Mouse (Mus musculus): ENCODE data around the gene 1700029H14Rik. TPM values are rescaled to one million over a fixed set of nuclear protein-coding genes. Genes with fewer than 3 reads are reported as not detected.

The 1700029H14Rik gene
- polyA plus RNA-seq, 1 experiment from 2014 or later: not detected

DNA sequence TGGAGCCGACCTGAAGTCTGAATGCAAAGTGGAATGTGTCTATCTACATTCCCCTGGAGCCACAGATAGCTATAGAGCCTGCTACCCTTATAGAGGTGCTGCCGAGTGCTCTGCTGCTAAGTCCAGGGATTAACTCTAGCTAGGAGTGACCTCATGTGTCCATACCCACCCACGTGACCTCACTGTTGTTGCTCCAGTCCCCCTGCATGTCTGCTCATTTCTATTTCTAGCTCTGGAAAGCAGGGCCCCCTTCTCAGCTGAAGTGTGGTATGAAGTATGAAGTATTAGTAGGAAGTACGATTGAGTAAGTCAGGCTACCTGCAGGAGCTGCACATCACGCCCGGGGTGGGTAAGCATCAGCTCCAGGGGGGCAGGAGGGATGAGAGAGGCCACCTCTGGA, 35.5 kb upstream of the 1700029H14Rik start:
- ATAC-seq (ENCODE audit: low read depth): no peak
- Histone ChIP-seq H3K36me3 (ENCODE audit: control insufficient read depth, insufficient read depth) (no peaks in the 10 kb centered on the region), H3K27me3 (ENCODE audit: control insufficient read depth, insufficient read depth, low read depth, low read length) (no peaks in the 10 kb centered on the region), H3K4me3 (ENCODE audit: low read depth, low read length) (no peak overlapping the region), H3K4me2 (ENCODE audit: low read depth, low read length) (no peak overlapping the region), H3K27ac (ENCODE audit: low read length) (no peak overlapping the region), H3K4me1 (ENCODE audit: control insufficient read depth, low read depth, low read length) (no peaks in the 10 kb centered on the region; the same call in 1 of the 2 replicates), H3K9me3 (replicated peaks; ENCODE audit: control insufficient read depth, low read length) (no peaks in the 10 kb centered on the region), H3K9ac (ENCODE audit: low read depth, low read length) (no peak overlapping the region)
- 61% methylated on average over 6 of the region's 6 CpGs for WGBS (ENCODE audit: insufficient replicate concordance)

DNA sequence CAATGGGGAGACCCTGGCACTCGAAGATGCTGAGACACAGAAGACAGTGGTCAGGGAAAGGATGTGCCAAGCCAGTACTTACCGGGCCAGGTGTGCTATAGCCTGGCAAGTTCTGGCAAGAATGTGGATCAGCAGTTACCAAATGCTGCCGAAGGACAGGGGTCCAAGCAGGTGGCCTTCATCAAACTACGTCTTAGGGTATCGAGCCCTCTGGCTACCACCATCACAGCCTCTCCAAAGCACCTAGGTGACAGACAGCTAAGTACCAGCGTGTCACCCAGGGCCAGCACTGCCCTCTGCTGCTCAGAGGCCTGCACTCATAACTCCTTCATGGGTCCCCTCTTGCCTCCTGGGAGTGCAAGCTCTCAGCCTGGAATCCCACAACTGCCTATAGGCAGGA, 33.6 kb upstream of the 1700029H14Rik start:
- Histone ChIP-seq H3K27ac (ENCODE audit: low read length) (no peak overlapping the region), H3K4me1 (ENCODE audit: control insufficient read depth, low read depth, low read length) (no peaks in the 10 kb centered on the region; the same call in 1 of the 2 replicates), H3K27me3 (ENCODE audit: control insufficient read depth, insufficient read depth, low read depth, low read length) (no peaks in the 10 kb centered on the region), H3K9ac (ENCODE audit: low read depth, low read length) (no peak overlapping the region), H3K4me3 (ENCODE audit: low read depth, low read length) (no peak overlapping the region), H3K36me3 (ENCODE audit: control insufficient read depth, insufficient read depth) (no peaks in the 10 kb centered on the region), H3K9me3 (replicated peaks; ENCODE audit: control insufficient read depth, low read length) (no peaks in the 10 kb centered on the region), H3K4me2 (ENCODE audit: low read depth, low read length) (no peak overlapping the region)
- ATAC-seq (ENCODE audit: low read depth): no peak
- WGBS (ENCODE audit: insufficient replicate concordance): 72% methylated on average over 6 of the region's 6 CpGs

DNA sequence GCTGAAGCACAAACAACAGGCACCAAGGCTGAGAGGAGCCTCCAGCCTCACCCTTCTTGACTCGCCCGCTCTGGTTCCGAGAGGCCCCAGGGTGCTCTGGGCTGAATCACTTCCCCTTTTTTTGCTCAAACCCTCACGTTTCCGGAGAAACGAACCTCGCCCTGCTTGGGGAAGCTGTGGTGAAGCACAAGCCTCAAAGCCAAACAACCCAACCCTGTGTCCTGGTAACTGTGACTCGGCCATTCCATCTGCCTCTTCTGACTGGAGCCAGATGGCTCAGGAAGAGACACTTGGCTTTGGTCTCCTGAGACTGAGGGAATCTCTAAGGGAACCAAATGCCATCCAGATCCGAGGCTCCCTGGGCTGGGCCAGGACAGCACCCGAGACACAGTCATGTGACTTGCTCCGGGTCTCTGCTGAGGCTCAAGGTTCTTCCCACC, 32.6 kb upstream of the 1700029H14Rik start:
- 18% methylated on average over 11 of the region's 11 CpGs for WGBS (ENCODE audit: insufficient replicate concordance)
- H3K27ac ChIP-seq (ENCODE audit: low read length): peak overlapping the region; percentile 60
- no peak overlapping the region for H3K4me3 ChIP-seq (ENCODE audit: low read depth, low read length)
- no peaks in the 10 kb centered on the region for H3K27me3 ChIP-seq (ENCODE audit: control insufficient read depth, insufficient read depth, low read depth, low read length)
- no peak overlapping the region for H3K9ac ChIP-seq (ENCODE audit: low read depth, low read length)
- ATAC-seq (ENCODE audit: low read depth): peak; percentile 63
- H3K36me3 ChIP-seq (ENCODE audit: control insufficient read depth, insufficient read depth): no peaks in the 10 kb centered on the region
- no peaks in the 10 kb centered on the region for H3K9me3 ChIP-seq (replicated peaks; ENCODE audit: control insufficient read depth, low read length)
- no peaks in the 10 kb centered on the region for H3K4me1 ChIP-seq (ENCODE audit: control insufficient read depth, low read depth, low read length)
- no peak overlapping the region for H3K4me2 ChIP-seq (ENCODE audit: low read depth, low read length)

DNA sequence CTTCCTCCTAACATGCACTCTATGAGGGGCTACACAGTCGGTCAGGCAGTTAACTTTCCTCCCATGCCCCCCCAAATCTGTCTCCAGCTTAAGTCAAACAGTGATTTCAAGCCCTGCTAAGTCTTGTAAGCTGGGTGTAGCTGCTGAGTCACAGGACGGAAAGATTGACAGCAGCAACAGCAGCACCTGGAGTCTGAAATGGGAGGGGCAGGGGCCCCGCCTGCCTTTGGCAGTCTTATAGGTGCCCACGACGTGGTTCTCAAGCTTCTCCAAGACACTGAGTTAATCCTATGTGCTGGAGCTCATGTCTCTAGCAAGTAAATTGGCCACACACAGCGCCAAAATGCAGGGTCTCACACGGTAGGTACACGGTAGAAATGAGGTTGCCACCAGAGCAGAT, 31.1 kb upstream of the 1700029H14Rik start:
- 50% methylated on average over 8 of the region's 8 CpGs for WGBS (ENCODE audit: insufficient replicate concordance)
- Histone ChIP-seq H3K27me3 (ENCODE audit: control insufficient read depth, insufficient read depth, low read depth, low read length) (no peaks in the 10 kb centered on the region), H3K9ac (ENCODE audit: low read depth, low read length) (no peak overlapping the region), H3K27ac (ENCODE audit: low read length) (no peak overlapping the region), H3K4me3 (ENCODE audit: low read depth, low read length) (no peak overlapping the region), H3K9me3 (replicated peaks; ENCODE audit: control insufficient read depth, low read length) (no peaks in the 10 kb centered on the region), H3K4me2 (ENCODE audit: low read depth, low read length) (no peak overlapping the region), H3K36me3 (ENCODE audit: control insufficient read depth, insufficient read depth) (no peaks in the 10 kb centered on the region), H3K4me1 (ENCODE audit: control insufficient read depth, low read depth, low read length) (no peaks in the 10 kb centered on the region)
- ATAC-seq (ENCODE audit: low read depth): no peak

DNA sequence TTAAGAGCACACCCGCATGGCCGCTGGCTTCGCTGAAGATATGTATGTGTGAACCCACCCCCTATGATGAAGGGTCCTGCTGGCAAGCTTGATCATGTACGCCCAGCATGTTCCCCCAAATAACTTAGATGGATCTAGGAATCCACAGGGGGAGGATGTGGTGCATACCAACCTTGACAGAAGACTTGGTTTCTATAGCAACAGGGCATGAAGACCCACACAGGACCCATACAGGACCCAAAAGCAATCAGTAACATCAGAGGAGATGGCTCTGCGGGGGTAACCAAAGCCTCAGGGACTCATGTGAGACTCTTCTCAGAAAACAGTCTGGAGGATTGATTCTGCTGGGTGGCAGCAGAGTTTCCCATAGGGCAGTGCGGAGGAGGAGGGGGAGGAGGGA, 29.0 kb upstream of the 1700029H14Rik start:
- Histone ChIP-seq H3K36me3 (ENCODE audit: control insufficient read depth, insufficient read depth) (no peaks in the 10 kb centered on the region), H3K4me1 (ENCODE audit: control insufficient read depth, low read depth, low read length) (no peaks in the 10 kb centered on the region), H3K4me3 (ENCODE audit: low read depth, low read length) (no peak overlapping the region), H3K27ac (ENCODE audit: low read length) (no peak overlapping the region), H3K4me2 (ENCODE audit: low read depth, low read length) (no peak overlapping the region), H3K9ac (ENCODE audit: low read depth, low read length) (no peak overlapping the region), H3K27me3 (ENCODE audit: control insufficient read depth, insufficient read depth, low read depth, low read length) (no peaks in the 10 kb centered on the region), H3K9me3 (replicated peaks; ENCODE audit: control insufficient read depth, low read length) (no peaks in the 10 kb centered on the region)
- ATAC-seq (ENCODE audit: low read depth): no peak
- WGBS (ENCODE audit: insufficient replicate concordance): 80% methylated on average over 6 of the region's 6 CpGs

DNA sequence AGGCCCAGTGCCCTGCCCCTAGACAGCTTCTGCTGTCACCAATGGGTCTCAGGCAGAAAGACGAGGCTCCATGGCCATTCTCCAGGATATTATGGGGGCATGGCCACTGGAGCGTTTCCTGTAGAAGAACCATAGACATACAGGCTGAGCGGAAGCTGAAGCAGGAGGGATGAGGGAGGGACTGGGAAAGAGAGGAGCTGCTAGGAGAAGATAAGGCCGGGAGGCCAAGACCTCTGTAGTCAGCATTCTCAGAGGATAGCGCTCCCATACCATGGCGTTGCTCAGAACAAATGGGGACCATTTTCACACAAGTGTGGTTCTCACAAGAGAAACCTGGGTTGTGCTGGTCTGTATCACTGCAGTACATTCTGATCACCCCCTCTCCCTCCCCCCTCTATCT, 26.8 kb upstream of the 1700029H14Rik start:
- Histone ChIP-seq H3K4me2 (ENCODE audit: low read depth, low read length) (no peak overlapping the region), H3K36me3 (ENCODE audit: control insufficient read depth, insufficient read depth) (no peaks in the 10 kb centered on the region; the same call in 1 of the 2 replicates)
- 41% methylated on average over 6 of the region's 6 CpGs for WGBS (ENCODE audit: insufficient replicate concordance)

DNA sequence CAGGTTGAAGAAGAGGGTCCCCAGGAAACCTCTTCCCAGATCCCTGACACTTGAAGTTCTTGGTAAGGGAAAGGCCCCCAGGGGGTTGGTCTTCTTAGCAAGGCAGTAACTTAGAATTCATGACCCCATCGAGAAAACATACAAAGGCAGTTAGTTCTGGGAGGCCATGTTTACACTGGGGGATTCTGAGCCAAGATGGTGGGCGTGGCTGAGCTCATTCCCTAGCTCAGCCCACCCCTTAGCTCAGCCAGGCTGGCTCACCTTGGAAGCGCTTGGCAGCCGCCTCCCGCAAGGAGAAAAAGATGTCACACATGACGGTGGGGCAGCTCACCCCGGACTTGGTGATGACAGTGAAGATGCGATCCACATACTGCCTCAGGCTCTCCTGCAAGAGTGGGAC, 22.4 kb upstream of the 1700029H14Rik start:
- H3K36me3 ChIP-seq (ENCODE audit: control insufficient read depth, insufficient read depth): peaks cover 15% of the 10 kb centered on the region
- no peak overlapping the region for H3K4me3 ChIP-seq (ENCODE audit: low read depth, low read length)
- ATAC-seq (ENCODE audit: low read depth): no peak
- no peaks in the 10 kb centered on the region for H3K27me3 ChIP-seq (ENCODE audit: control insufficient read depth, insufficient read depth, low read depth, low read length)
- no peak overlapping the region for H3K9ac ChIP-seq (ENCODE audit: low read depth, low read length)
- H3K27ac ChIP-seq (ENCODE audit: low read length): no peak overlapping the region
- WGBS (ENCODE audit: insufficient replicate concordance): 71% methylated on average over 8 of the region's 8 CpGs
- no peak overlapping the region for H3K4me2 ChIP-seq (ENCODE audit: low read depth, low read length)
- H3K9me3 ChIP-seq (replicated peaks; ENCODE audit: control insufficient read depth, low read length): no peaks in the 10 kb centered on the region
- H3K4me1 ChIP-seq (ENCODE audit: control insufficient read depth, low read depth, low read length): no peaks in the 10 kb centered on the region

More for the DNA sequence above, 26.8 kb upstream of the 1700029H14Rik start:
- Histone ChIP-seq H3K4me3 (ENCODE audit: low read depth, low read length) (no peak overlapping the region), H3K9ac (ENCODE audit: low read depth, low read length) (no peak overlapping the region), H3K9me3 (replicated peaks; ENCODE audit: control insufficient read depth, low read length) (no peaks in the 10 kb centered on the region), H3K4me1 (ENCODE audit: control insufficient read depth, low read depth, low read length) (no peaks in the 10 kb centered on the region), H3K27me3 (ENCODE audit: control insufficient read depth, insufficient read depth, low read depth, low read length) (no peaks in the 10 kb centered on the region), H3K27ac (ENCODE audit: low read length) (no peak overlapping the region)
- peak; percentile 62 for ATAC-seq (ENCODE audit: low read depth)

DNA sequence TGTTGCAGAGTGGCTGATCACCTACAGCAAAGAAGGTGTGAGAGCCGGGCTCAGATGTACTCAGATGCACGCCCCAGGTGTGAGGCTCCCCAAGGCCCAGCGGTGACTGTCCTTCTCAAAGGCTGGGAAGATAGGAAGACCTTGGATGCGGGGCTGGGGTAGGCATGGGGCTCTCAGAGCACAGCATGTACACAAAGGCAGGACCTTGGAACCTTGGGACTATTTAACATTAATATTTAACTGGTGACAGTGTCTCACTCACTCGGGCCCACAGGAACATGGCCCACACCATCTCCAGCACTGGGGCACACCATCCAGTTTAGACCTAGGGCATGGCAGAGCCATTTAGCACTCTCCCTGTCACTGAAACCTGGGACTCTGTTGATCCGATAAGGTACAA, 15.6 kb upstream of the 1700029H14Rik start:
- H3K9me3 ChIP-seq (replicated peaks; ENCODE audit: control insufficient read depth, low read length): no peaks in the 10 kb centered on the region
- no peaks in the 10 kb centered on the region for H3K4me1 ChIP-seq (ENCODE audit: control insufficient read depth, low read depth, low read length)
- peak; percentile 81 for ATAC-seq (ENCODE audit: low read depth)
- WGBS (ENCODE audit: insufficient replicate concordance): 61% methylated on average over 6 of the region's 6 CpGs
- no peak overlapping the region; the same call in 1 of the 2 replicates for H3K4me2 ChIP-seq (ENCODE audit: low read depth, low read length)
- H3K36me3 ChIP-seq (ENCODE audit: control insufficient read depth, insufficient read depth): peaks cover 12% of the 10 kb centered on the region
- H3K27me3 ChIP-seq (ENCODE audit: control insufficient read depth, insufficient read depth, low read depth, low read length): no peaks in the 10 kb centered on the region
- H3K4me3 ChIP-seq (ENCODE audit: low read depth, low read length): no peak overlapping the region
- H3K27ac ChIP-seq (ENCODE audit: low read length): no peak overlapping the region
- H3K9ac ChIP-seq (ENCODE audit: low read depth, low read length): no peak overlapping the region

DNA sequence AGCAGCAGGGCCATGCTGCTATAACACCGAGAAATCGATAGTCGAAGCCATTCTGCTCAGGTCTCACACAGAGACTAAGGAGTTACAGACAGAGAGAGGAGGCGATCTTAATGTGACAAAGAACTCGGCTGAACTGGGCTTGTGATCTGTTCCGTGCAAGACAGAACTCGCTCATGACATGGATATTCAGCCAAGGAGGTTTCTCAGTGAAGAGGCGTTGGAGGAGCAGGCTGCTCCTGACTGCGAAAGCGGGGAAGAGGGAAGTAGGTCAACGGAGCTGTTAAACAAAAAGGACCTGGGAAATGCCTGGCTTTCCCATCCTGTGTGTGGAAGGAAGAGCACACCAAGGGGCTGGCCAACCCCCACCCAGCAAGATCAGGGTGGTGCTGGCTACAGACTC, 9.7 kb upstream of the 1700029H14Rik start:
- no peak overlapping the region for H3K9ac ChIP-seq (ENCODE audit: low read depth, low read length)
- no peak for ATAC-seq (ENCODE audit: low read depth)
- H3K4me3 ChIP-seq (ENCODE audit: low read depth, low read length): no peak overlapping the region
- 76% methylated on average over 11 of the region's 11 CpGs for WGBS (ENCODE audit: insufficient replicate concordance)
- H3K36me3 ChIP-seq (ENCODE audit: control insufficient read depth, insufficient read depth): 0 out of 2 replicates have a peak, but pooled peaks cover 5% of the 10 kb centered on the region
- H3K27ac ChIP-seq (ENCODE audit: low read length): no peak overlapping the region
- no peaks in the 10 kb centered on the region for H3K4me1 ChIP-seq (ENCODE audit: control insufficient read depth, low read depth, low read length)
- no peaks in the 10 kb centered on the region for H3K27me3 ChIP-seq (ENCODE audit: control insufficient read depth, insufficient read depth, low read depth, low read length)
- no peak overlapping the region for H3K4me2 ChIP-seq (ENCODE audit: low read depth, low read length)
- H3K9me3 ChIP-seq (replicated peaks; ENCODE audit: control insufficient read depth, low read length): no peaks in the 10 kb centered on the region

Data from liver, embryonic 16.5 days (tissue).